Mouse (Mus musculus): ENCODE measurements at regions not wholly inside any gene's neighbourhood (a gene's known extent, or its start where the extent isn't known, plus 50 kb on each side); places are given as distances from the start of the nearest gene placed in this dataset.

GRCm38 (mm10) chr6:10354135-10354534 lies 1405.9 kb downstream of the Nxph1 start:
- CTCF ChIA-PET, result no interaction called here

GRCm38 (mm10) chr6:10365138-10365537 lies 1416.9 kb downstream of the Nxph1 start:
- CTCF ChIA-PET, result no interaction called here

GRCm38 (mm10) chr6:10374468-10374867 lies 1426.2 kb downstream of the Nxph1 start:
- CTCF ChIA-PET, result no interaction called here

- CTCF ChIA-PET, result interaction anchor here (0.6 kb wide), 1 partner anchor 854 kb away, joined by 5 read pairs; no protein-coding TSS in a partner anchor
These were observed 1476.4 kb downstream of the Nxph1 start for GRCm38 (mm10) chr6:10424636-10425035.

GRCm38 (mm10) chr6:10425506-10425905 lies 1477.3 kb downstream of the Nxph1 start:
- CTCF ChIA-PET, result no interaction called here

- CTCF ChIA-PET, result no interaction called here
These were observed 1464.1 kb downstream of the Ndufa4 start for GRCm38 (mm10) chr6:10443206-10443605.

GRCm38 (mm10) chr6:10456044-10456443 lies 1451.3 kb downstream of the Ndufa4 start:
- CTCF ChIA-PET, result no interaction called here

- CTCF ChIA-PET, result no interaction called here
These were observed 1438.3 kb downstream of the Ndufa4 start for GRCm38 (mm10) chr6:10468967-10469366.
